In the genomic region with DNA sequence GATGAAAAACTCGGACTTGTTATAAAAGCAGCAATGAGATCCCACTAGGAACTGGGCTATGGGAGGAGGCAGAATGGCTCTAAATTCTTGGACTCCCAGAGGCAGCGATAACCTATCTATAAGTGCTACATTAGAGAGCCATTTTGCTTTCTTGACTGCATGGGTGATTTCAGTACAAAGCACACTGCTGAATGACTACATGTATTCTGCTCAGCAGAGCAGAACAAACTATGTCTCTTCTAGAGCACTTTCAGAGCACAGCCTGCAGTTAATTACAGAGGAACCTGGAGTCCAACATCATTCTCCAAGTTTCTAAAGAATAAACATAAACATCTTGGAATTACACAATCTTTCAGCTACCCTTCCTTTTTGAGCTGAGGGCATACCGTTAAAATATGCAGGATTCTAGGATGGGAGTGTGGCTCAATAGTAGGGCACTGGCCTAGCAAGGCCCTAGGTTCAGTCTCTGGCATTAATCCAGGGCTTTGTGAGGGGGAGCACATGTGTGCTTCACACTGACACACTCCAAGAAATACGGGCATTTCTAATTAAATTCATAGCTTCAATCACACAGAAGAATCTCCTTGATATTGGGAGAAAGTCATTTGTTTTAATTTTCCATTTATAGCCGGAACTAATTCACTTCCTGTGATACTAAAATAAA, we compare ENCODE assay signal across 12 mouse cellular contexts. TPM values are rescaled to one million over a fixed set of nuclear protein-coding genes. Genes with fewer than 3 reads are reported as not detected.
DNase-seq lines count a peak whose midpoint lies in the region; ATAC-seq and TF ChIP-seq lines count a peak whose summit lies in the region.
"Had no signal": no experiment of that assay in that cellular context is flagged by ENCODE, and none has a peak within 500 bp of the region (broad histone marks: within the 10 kb centered on the region; RNA-seq: fewer than 3 reads in every experiment).

No protein-coding gene starts in this region.

- no peak for TF ChIP-seq CTCF in forebrain, postnatal 0 days (IDR thresholded peaks at IDR 0.05; ENCODE audit: low read depth)
- TF ChIP-seq CTCF in lung, postnatal 0 days (IDR thresholded peaks at IDR 0.05) = no peak
- no peak for TF ChIP-seq CTCF in lung, adult 2 months (IDR thresholded peaks at IDR 0.05; ENCODE audit: insufficient read depth, low read length)
- no peak for TF ChIP-seq CTCF in olfactory bulb, adult 2 months (IDR thresholded peaks at IDR 0.05; ENCODE audit: insufficient read depth, low read depth, low read length)

- no peak overlapping the region for H3K4me3 ChIP-seq in forebrain, embryonic 10.5 days
- no peak overlapping the region for H3K4me3 ChIP-seq in forebrain, postnatal 0 days (ENCODE audit: low read depth, low read length)
- no peak overlapping the region for H3K4me3 ChIP-seq in lung, postnatal 0 days (ENCODE audit: low read depth, low read length)
- no peak overlapping the region for H3K4me3 ChIP-seq in lung, adult 2 months (replicated peaks; ENCODE audit: extremely low read depth, low read depth, low read length)
- no peak overlapping the region for H3K4me3 ChIP-seq in forebrain, embryonic 15.5 days
- no peak overlapping the region for H3K4me3 ChIP-seq in olfactory bulb, adult 2 months (ENCODE audit: insufficient read depth, low read depth, low read length)
- H3K4me3 ChIP-seq: liver, embryonic 13.5 days had no signal

- TF ChIP-seq POLR2A in lung, adult 2 months (IDR thresholded peaks at IDR 0.05; ENCODE audit: borderline replicate concordance, extremely low read depth, low read depth, low read length) = no peak
- TF ChIP-seq POLR2A in olfactory bulb, adult 2 months (IDR thresholded peaks at IDR 0.05; ENCODE audit: insufficient read depth, low read depth, low read length) = no peak

- WGBS in forebrain, embryonic 10.5 days = 79% methylated on average over 5 of the region's 5 CpGs
- 31% methylated on average over 5 of the region's 5 CpGs for WGBS in forebrain, postnatal 0 days
- 53% methylated on average over 5 of the region's 5 CpGs for WGBS in lung, postnatal 0 days
- WGBS in lung, adult 2 months = 63% methylated on average over 5 of the region's 5 CpGs
- WGBS in forebrain, embryonic 15.5 days = 33% methylated on average over 5 of the region's 5 CpGs
- 26% methylated on average over 5 of the region's 5 CpGs for WGBS in olfactory bulb, adult 2 months

- peaks cover 52% of the 10 kb centered on the region for H3K36me3 ChIP-seq in forebrain, embryonic 10.5 days (replicated peaks)
- H3K36me3 ChIP-seq in forebrain, postnatal 0 days (ENCODE audit: insufficient read depth) = peaks cover 19% of the 10 kb centered on the region; the same call in 1 of the 2 replicates
- no peaks in the 10 kb centered on the region for H3K36me3 ChIP-seq in lung, postnatal 0 days (ENCODE audit: insufficient read depth, low read length)
- H3K36me3 ChIP-seq in forebrain, embryonic 15.5 days = peaks cover 20% of the 10 kb centered on the region

- no peaks in the 10 kb centered on the region for H3K27me3 ChIP-seq in forebrain, embryonic 10.5 days (ENCODE audit: poor library complexity, severe bottlenecking)
- no peaks in the 10 kb centered on the region for H3K27me3 ChIP-seq in forebrain, postnatal 0 days (ENCODE audit: insufficient read depth, low read length)
- H3K27me3 ChIP-seq in lung, postnatal 0 days (replicated peaks; ENCODE audit: insufficient read depth, low read length) = no peaks in the 10 kb centered on the region
- H3K27me3 ChIP-seq in forebrain, embryonic 15.5 days = no peaks in the 10 kb centered on the region
- H3K27me3 ChIP-seq: liver, embryonic 13.5 days had no signal

- H3K9me3 ChIP-seq in forebrain, embryonic 10.5 days = no peaks in the 10 kb centered on the region
- no peaks in the 10 kb centered on the region for H3K9me3 ChIP-seq in forebrain, postnatal 0 days (ENCODE audit: low read length)
- H3K9me3 ChIP-seq in lung, postnatal 0 days (ENCODE audit: low read length) = no peaks in the 10 kb centered on the region
- no peaks in the 10 kb centered on the region for H3K9me3 ChIP-seq in forebrain, embryonic 15.5 days
- H3K9me3 ChIP-seq: liver, embryonic 13.5 days had no signal

- no peak for TF ChIP-seq EP300 in lung, postnatal 0 days (IDR thresholded peaks at IDR 0.05)

- no peak for DNase-seq in forebrain, embryonic 10.5 days (ENCODE audit: extremely low spot score, low spot score)
- no peak for DNase-seq in forebrain, postnatal 0 days
- DNase-seq in lung, postnatal 0 days (ENCODE audit: low spot score) = no peak
- DNase-seq in lung, adult 2 months = no peak
- DNase-seq in urinary bladder, postnatal 4 days (ENCODE audit: low spot score in 2 of 2) = no peak
- DNase-seq in left cerebral cortex, adult 18-20 months (ENCODE audit: low spot score in 2 of 2) = no peak
- DNase-seq: adrenal gland, postnatal 25 days; gastrocnemius, postnatal 25 days; liver, embryonic 13.5 days; thymus, adult 2 months had no signal

- H3K9ac ChIP-seq in forebrain, postnatal 0 days = no peak overlapping the region
- no peak overlapping the region for H3K9ac ChIP-seq in lung, postnatal 0 days (replicated peaks; ENCODE audit: low read depth)
- no peak overlapping the region for H3K9ac ChIP-seq in forebrain, embryonic 15.5 days (replicated peaks)
- H3K9ac ChIP-seq: liver, embryonic 13.5 days had no signal

- peaks cover 53% of the 10 kb centered on the region for H3K4me1 ChIP-seq in forebrain, embryonic 10.5 days
- peaks cover 3% of the 10 kb centered on the region; the same call in 1 of the 2 replicates for H3K4me1 ChIP-seq in forebrain, postnatal 0 days (ENCODE audit: insufficient read depth)
- peaks cover 16% of the 10 kb centered on the region; the same call in 1 of the 2 replicates for H3K4me1 ChIP-seq in lung, postnatal 0 days (ENCODE audit: insufficient read depth, low read depth, low read length)
- peaks cover 7% of the 10 kb centered on the region for H3K4me1 ChIP-seq in lung, adult 2 months (ENCODE audit: control insufficient read depth, insufficient read depth, low read length)
- peaks cover 34% of the 10 kb centered on the region for H3K4me1 ChIP-seq in forebrain, embryonic 15.5 days
- H3K4me1 ChIP-seq in olfactory bulb, adult 2 months (ENCODE audit: control insufficient read depth, insufficient read depth, low read length) = peaks cover 5% of the 10 kb centered on the region; the same call in 1 of the 2 replicates

- no peak overlapping the region for H3K4me2 ChIP-seq in forebrain, postnatal 0 days (ENCODE audit: low read depth)
- H3K4me2 ChIP-seq in lung, postnatal 0 days (replicated peaks; ENCODE audit: low read depth, low read length) = no peak overlapping the region
- H3K4me2 ChIP-seq in forebrain, embryonic 15.5 days (replicated peaks) = no peak overlapping the region
- H3K4me2 ChIP-seq: liver, embryonic 13.5 days had no signal

- H3K27ac ChIP-seq in forebrain, embryonic 10.5 days = peak overlapping the region; percentile 65
- H3K27ac ChIP-seq in forebrain, postnatal 0 days (ENCODE audit: low read depth, low read length) = no peak overlapping the region; the same call in 1 of the 2 replicates
- H3K27ac ChIP-seq in lung, postnatal 0 days (ENCODE audit: low read length) = peak overlapping the region; percentile 26; the same call in 1 of the 2 replicates
- H3K27ac ChIP-seq in forebrain, embryonic 15.5 days (replicated peaks) = peak overlapping the region; percentile 47
- peak overlapping the region; percentile 41; the same call in 1 of the 2 replicates for H3K27ac ChIP-seq in olfactory bulb, adult 2 months (ENCODE audit: insufficient read depth, low read depth, low read length)
- H3K27ac ChIP-seq: liver, embryonic 13.5 days had no signal

- ATAC-seq in forebrain, postnatal 0 days = no peak
- ATAC-seq in lung, postnatal 0 days = no peak
- peak; percentile 51; the same call in 1 of the 2 replicates for ATAC-seq in forebrain, embryonic 15.5 days (replicated peaks)

RNA-seq across cellular contexts. Expression of a gene that starts 26.7 kb away (rescaled TPM):
- polyA plus RNA-seq in forebrain, embryonic 10.5 days (2016; fragmentation: Nextera tagmentation; extraction: Ambion mirVana) = 1.00 and 1.5 TPM in 2 replicates
- 1.0 and 2.2 TPM in 2 replicates for total RNA-seq in forebrain, postnatal 0 days (2014; rRNA removed)
- 2.9 and 3.6 TPM in 2 replicates for polyA plus RNA-seq in forebrain, postnatal 0 days (2015; fragmentation: Nextera tagmentation; extraction: Ambion mirVana)
- 10.5 and 11.7 TPM in 2 replicates for polyA plus RNA-seq in lung, postnatal 0 days (2015; fragmentation: Nextera tagmentation; extraction: Ambion mirVana)
- polyA plus RNA-seq in lung, adult 2 months (2012; rRNA removed) = 1.6 and 4.6 TPM in 2 replicates
- 1.7 and 3.0 TPM in 2 replicates for polyA plus RNA-seq in forebrain, embryonic 15.5 days (2015; fragmentation: Nextera tagmentation; extraction: Ambion mirVana)
- not detected in 2 replicates for polyA plus RNA-seq in olfactory bulb, adult 2 months (2012; ENCODE audit: insufficient read depth, insufficient read length, low replicate concordance, missing spikeins)
- 1 to 10 TPM; 6.2 to 7.9 TPM for total RNA-seq in left cerebral cortex, adult 18-20 months (2021)

RNA-seq across cellular contexts. Expression of a gene that starts 58.3 kb away (rescaled TPM):
- polyA plus RNA-seq in forebrain, embryonic 10.5 days (2016; fragmentation: Nextera tagmentation; extraction: Ambion mirVana) = 33.4 and 34.0 TPM in 2 replicates
- 22.2 and 30.7 TPM in 2 replicates for total RNA-seq in forebrain, postnatal 0 days (2014; rRNA removed)
- 6.0 and 20.7 TPM in 2 replicates for polyA plus RNA-seq in forebrain, postnatal 0 days (2015; fragmentation: Nextera tagmentation; extraction: Ambion mirVana)
- 15.6 and 20.4 TPM in 2 replicates for polyA plus RNA-seq in lung, postnatal 0 days (2015; fragmentation: Nextera tagmentation; extraction: Ambion mirVana)
- 11.9 and 19.2 TPM in 2 replicates for polyA plus RNA-seq in lung, adult 2 months (2012; rRNA removed)
- polyA plus RNA-seq in forebrain, embryonic 15.5 days (2015; fragmentation: Nextera tagmentation; extraction: Ambion mirVana) = 39.7 and 40.6 TPM in 2 replicates
- 96.8 TPM in 1 of 2 replicates, not detected in the other for polyA plus RNA-seq in olfactory bulb, adult 2 months (2012; ENCODE audit: insufficient read depth, insufficient read length, low replicate concordance, missing spikeins)
- total RNA-seq in left cerebral cortex, adult 18-20 months (2021) = 10 to 100 TPM; 34.6 to 38.7 TPM
